Mouse (Mus musculus) CD4-positive, CD25-positive, alpha-beta regulatory T cell, adult 2 months (primary cell): ENCODE measurements at regions not wholly inside any gene's neighbourhood (a gene's known extent, or its start where the extent isn't known, plus 50 kb on each side); places are given as distances from the start of the nearest gene placed in this dataset.

Experiments
- DNase-seq: peaks from one replicate; pipeline ENCODE4 v3.0.0-alpha.2; 2012; ENCODE audit warnings: low read depth, low spot score

DNA sequence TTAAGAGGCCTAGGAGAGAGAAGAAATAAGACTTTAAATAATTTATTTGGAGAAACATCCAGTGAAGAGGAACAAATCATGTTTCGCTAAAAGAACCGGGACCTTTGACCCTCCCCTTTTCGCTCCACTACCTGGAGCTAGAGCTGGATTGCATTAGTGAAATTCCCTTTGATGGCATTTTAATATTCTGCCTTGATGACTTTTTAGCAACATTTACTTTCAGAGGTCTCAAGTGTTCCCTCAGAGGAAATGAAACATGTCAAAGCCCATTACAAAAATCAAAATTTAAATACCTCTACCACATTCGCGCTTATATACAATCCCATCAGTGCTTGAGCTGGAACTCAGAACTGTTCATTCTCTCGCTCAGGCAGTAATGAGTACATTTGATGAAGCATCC is 297.0 kb upstream of the Gm10295 start:
- DNase-seq: no peak

DNA sequence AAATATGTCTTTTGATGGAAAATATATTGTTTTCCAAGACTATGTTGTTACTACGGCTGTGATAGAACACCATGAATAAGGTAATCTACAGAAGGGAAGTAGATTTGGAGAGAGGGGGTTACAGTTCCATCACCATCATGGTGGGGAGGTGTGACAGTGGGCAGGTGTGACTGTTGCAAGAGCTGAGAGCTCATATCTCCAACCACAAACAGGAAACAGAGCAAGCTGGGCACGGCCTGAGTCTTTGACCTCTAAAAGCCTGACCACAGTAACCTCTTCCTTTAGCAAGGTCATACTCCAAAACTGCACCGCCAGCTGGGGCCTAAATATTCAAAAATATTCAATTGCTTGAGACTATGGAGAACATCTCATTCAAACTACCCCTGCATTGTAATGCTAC is 295.7 kb upstream of the Gm10295 start:
- no peak for DNase-seq

DNA sequence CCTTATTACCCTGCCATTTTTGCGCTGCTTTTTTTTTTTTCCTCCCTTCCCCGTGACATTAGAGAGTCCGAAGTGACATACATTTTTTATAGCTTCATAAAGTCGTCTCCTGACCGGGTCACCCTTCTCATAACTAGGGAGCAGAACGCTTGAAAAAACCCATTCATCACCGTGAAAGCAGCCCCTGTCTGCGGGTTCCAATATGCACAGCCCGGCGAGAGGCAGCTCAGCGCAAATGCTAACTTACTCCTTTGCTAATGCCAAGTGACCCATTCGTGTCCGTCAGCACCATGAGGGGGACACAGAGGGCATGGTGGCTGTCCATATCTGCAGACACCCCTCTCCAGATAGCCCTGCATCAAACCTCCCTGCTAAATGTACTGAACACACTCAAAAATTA is 271.8 kb upstream of the Gm10295 start:
- DNase-seq: no peak

DNA sequence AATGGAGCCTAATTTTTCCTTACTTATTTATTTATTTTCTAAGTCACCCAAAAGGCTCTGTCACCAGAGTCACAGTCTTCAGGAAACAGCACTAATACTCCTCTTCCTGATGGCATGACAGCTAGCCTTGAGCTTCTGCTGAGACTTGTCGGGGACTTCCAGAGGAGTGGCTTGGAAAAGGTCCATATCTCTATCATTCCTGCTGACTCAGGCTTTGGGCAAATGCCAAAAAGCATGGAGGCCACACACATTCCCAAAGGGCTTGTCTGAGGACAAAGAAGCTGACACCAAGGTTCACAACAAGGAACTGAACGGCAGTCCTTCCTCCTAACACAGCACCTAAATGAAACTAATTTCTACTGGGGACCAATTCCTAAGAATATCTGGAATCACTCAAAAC is 251.9 kb upstream of the Gm10295 start:
- no peak for DNase-seq

DNA sequence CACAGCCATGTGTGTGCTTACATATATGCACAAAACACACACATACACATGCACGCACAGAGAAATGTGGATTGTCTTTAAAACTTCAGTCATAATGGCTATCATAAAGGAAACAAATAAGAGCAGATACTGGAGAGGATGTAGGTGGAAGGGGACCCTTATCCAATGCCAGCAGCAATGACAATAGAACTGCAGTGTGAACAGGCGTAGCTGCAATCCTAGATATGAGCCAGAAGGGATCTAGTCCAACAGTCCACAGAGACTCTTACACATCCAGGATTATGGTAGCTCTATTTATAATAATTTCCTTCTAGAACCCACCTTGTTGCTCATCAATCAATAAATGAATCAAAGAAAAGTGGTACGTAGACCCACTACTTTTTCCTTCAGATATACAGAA is 245.5 kb upstream of the Gm10295 start:
- DNase-seq: no peak

DNA sequence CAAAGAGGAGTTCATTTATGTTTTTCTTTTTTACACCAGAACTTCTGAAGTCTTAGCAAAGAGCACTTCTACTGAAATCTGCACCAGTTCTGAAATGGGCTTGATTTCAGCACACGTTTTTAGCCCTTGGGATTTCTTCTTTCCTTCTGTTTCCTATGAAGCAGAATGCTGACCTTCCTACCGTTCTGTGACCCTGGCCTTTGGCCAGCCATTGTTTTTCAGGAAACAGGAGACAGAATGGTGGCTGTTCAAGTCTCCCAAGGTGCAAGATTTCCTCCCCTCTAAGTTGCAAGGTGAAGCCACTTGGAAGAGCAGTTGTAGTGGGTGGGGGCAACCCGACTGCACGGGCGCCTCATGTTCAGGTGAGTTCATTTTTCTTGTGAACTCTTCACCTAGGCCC is 236.3 kb upstream of the Gm10295 start:
- DNase-seq: no peak

DNA sequence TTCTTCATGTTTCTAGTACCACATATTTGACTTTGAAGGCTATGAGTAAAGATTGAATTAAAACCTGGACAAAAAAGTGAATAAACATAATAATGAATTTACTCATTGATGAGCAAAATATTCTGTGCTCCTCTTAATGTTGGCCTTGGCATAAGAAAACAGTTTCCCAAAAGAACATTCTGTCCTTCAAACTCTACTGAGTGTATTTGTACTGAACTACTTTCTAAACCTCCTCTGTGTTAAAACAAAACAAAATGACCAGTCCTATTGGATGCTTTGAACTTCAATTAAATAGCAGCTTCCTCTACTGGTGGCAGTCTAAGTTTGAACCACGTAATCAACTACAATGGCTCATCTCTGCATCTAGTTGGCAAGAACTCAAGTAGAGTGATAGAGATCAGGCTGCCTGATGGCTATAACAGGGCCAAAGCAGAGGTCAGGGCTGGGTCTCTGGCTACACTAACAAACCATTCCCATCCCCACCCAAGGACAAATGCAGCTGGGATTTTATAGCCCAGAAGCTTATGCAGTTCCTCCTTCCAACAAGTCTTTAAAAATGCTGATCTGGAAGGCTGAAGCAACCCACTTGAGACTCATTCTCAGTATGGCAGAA is 232.3 kb upstream of the Gm10295 start:
- no peak for DNase-seq

DNA sequence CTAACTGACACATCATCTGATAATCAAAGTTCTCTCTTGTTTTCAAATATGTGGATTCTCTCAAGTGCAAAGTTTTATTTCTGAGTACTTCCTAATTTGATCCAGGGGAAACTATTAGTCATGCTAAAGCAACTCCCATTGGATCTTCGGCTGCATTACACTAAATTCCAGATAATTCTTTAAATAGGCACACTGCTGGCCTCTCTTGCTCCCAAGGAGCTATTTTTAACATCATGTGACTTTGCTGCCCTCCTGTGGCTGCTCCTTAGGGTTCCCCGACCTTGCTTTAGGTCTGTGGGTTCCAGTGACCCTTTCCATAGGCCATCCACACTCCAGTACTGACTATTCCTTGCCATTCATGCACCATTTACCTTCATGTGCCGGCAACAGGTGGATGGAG is 230.5 kb upstream of the Gm10295 start:
- no peak for DNase-seq

DNA sequence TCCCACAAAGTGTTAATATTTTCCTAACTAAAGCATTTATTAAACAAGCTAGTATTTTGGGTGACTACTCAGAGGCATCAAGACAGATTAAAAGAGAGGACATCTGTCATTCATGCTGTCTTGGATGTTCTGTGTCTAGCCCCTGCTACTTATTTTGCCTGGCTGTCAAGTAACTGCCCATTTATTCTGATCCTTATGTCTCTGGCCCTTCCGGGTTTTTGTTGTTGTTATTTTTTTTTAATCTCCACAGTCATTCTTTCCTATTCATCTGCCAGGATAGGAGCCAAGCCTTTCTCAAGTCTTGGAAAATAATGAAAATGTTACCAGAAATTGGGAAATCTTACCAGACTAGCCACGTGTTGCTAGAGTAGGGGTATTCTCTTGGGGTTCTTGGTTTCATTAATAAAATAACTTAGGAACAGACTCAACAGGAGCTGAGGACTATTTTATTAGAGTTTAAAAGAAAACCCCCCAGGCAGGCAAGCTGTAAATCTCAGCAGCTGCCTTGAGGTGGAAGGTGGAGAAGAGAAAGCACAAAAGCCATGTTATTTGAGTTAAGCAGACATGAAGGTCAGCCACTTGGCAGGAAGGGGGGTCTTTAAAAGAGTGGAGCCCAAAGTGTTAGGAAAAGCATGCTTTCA is 209.1 kb upstream of the Gm10295 start:
- no peak for DNase-seq

DNA sequence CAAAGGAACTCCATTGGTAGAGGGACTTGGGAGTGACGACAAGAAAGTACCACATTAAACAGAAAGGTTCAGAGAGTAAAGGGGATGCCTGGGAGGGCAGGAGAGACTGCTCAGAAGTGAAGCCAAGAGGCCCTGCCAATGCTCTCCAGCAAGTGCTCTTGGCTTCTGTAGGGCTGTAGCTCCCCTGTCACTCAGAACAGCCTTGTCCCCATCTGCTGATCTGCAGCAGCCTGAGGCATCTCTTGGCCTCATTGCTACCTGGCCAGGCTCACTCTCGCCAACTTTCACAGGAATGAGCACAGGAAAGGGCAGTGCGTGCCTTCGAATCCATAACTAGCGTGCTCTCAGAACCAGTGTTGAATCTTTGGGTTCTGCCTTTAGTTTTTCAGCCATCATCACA is 205.2 kb upstream of the Gm10295 start:
- DNase-seq: no peak

DNA sequence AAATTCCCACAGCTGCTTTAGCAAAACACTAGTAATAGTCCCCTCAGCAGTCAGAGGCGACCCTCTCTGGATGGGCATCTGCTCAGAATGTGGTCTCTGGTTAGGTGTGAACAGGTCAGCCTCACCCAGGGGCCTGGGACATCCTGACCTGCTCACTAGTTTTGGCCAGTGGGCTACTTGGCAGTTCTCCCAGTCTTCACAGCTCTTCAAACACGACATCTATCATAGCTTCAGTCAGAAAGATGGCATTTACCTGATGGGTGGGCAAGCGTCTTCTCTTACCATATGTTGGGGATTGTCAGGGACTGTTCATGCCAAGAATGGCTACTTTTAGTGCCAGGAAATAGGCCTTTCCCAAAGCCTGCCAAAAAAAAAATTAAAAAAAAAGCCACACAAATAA is 204.2 kb upstream of the Gm10295 start:
- no peak for DNase-seq

DNA sequence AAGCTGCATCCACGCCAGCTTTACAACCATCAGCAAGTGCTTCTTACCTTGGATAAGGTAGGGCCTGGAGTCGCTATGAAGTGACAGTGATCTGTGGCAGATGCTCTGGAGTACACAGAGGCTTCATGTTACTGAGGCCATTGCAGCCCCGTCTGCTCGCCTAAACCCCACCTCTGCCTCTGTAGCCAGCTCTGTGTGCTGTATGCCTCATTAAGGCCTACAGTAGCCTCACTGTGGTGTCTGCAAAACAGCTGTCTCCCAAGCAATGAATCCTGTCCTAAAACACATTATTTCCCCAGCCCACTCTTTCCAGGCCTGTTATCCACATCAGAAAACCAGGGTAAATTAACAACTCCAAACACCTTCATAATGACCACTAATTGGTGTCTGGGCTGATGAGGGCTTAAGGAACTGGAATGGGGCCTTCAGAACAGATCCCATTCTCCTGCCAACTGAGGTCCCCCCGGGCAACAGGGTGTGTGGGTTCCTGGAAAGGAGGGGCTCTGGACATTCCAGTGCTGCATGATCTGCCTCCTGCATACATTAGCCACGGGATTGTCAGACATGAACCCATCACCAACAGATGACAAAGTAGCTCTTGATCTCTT is 195.4 kb upstream of the Gm10295 start:
- no peak for DNase-seq

DNA sequence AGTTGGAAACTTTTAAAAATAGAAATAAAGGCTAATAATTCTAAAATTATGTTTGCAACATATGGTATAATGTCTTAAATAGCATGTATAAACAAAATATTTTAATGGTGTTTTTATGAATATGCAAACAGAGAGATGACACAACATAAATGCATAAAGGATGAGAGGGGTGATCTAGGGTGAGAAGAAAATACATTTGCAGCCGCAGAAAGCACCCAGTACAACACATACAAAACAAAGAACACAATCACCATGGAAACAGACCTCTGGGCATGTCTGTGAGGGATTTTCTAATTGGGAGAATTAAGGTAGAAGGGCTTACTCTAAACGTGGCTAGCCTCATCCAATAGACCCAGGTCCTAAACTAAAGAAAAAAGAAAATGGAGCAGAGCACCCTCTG is 190.2 kb upstream of the Gm10295 start:
- DNase-seq: no peak

DNA sequence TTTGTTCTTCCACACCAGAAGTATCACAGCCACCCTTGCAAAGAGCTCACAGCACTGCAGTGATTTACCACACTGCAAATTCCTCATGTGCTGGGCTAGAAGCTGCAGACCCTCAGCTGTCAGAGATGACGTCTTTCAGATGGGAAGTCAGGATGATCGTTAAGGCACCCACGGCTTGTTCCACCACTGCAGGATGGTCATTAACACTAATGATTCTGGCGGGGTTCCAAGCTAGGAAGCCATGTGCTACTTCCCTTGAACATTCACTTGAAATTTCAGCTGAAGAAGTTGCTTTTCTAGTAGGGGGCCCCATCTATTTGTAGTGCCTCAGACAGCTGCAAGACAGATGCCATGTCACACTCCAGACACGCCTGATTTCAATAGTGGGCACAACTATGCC is 181.8 kb upstream of the Gm10295 start:
- DNase-seq: no peak

DNA sequence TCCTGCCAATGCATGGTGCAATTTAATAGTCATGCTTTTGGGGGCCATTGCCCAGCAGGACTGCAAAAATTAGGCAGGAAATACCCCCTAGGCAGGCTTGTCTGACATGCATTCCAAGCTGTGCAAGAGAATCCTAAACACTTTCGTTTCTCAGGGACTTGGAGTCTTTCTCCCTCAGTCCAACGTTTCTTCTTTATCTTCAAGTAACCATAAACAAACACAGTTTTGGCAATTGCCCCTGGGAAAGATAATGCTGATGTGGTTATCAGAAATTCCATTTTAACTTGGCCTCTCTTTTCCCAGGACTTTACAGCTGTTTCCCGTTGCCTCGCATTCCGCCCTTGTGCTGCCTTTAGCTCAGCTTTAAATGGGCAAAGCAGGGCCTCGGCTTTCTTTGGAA is 180.2 kb upstream of the Gm10295 start:
- no peak for DNase-seq

DNA sequence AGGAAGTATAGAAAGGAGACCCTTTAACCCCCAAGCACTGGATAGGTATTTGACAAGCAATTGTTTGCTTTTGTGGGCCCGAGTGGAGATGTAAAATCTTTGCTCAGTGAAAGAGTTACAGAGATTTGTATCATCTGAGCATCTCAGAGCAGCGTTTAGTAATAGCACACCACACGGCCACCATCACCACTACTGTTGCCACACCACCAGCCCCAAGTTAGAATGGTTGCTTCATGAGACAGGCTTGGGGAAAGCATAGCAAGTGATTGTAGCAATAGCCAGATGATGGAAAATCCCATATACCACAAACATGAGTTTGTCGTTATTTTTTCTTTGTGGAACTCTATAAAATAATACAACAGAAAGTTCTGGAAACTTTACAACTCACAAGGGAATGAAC is 179.6 kb upstream of the Gm10295 start:
- no peak for DNase-seq

DNA sequence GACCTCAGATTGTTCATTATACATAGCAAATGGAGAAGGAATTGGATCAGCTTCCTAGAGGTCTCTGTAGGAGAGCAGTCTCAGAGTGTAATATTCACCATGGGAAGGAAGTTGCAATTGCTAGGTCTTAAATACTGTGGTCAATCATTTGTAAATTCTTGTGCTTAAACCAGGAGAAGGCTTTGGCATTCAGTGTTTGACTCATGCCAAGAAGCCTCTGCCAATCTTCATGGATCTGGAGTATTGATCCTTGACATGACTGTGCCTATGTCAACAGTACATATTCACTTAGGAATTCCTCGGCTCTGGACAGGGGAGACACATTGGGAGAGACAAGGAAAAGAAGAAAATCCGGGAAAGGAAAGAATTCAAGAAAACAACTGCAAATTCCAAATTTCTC is 174.9 kb upstream of the Gm10295 start:
- DNase-seq: no peak

DNA sequence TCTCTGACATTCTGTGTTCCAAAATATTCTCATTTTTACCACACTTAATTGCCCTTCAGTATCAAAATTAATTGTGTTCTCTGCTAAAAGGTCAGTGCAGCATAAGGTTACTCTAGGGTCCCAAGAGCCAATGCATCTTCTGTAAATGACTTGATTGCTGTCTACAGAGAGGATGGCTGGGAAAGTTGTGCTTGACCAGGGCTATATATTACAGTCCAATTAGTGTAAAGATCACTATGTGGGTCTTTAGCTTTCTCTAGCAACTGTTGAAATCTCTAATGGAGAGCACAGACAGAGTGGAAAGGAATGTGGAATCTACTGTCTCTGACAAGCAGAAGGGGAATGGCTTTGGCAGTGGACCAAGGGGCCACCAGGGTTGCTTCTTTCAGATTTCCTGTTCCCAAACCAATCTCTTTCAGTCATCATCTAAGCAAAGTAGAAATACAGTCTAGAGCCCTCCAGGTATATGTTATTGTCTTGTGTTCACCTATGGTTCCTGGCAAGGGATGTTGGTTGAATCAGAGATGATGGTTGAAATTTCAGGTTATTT is 173.4 kb upstream of the Gm10295 start:
- no peak for DNase-seq

DNA sequence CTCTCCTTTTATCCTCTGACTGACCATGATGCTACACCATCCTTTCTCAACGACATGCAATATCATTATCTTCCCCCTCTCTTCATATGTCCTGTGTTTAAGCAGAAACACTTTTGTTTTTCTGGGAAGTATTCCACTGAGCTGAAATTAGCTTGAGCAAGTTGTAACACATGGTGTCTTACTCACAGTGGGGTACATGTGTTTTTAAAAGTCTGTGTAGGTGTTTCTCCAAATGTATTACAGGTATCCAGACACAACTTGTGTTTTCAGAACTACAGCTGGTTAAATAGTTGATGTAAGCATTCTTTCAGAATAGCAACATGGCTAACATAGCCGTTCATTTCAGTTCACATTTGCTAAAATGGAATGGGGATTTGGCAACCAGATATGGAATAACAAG is 172.8 kb upstream of the Gm10295 start:
- no peak for DNase-seq

DNA sequence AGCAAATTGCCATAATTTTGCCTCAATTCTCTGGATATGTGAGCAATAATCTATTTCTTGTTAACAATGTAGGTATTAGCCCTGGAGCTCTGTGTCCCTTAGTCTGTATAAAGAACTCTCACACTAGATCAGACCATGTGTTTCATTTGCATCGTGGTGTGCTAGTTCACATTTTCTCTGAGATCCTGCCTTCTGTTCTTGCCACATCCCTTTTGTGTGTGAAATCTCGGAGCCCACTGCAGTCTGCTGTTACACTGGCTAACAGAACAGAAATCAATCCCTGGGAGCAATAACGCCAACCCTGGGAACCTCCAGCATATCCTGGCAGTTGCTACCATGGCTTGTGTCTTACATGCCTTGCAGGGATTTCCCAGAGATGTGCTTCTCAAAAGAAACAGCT is 156.1 kb upstream of the Gm10295 start:
- no peak for DNase-seq

DNA sequence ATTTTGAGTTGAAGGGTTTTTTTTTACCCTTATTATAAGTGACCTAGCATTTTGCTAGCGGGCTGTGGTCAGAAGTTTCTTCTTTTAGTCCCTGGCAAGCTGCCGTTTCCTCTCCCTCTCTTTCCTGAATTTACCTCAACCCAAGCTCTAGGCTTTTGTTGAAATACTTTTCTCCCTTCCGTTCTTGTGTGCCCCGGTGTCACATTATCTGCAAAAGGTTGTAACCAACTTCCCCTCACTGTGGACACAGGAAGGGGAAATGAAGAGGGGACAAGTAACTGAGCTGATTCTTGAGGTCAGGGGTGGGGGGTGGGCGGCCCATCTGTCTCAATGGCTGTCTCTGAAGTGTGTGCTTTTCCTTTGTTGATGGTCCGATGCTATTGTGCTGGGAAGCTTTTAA is 149.4 kb upstream of the Gm10295 start:
- DNase-seq: no peak

DNA sequence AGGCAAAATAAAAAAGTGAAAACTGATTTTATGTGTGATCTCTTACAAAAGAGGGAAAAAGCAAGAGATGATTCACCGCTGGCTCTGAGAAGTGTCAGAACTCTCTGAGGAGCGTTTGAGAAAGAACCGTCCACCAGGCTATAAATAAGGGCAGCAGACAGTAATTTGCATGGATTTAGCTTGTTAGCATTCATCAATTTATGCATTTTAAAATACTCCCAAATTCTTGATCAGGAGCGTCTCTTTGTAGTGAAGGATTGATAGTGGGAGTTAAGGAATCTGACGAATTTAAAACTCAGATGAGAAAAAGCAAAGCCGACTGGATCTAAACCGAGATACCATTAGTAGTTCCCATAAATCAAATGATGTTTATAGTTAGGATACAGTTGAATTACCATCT is 146.8 kb upstream of the Gm10295 start:
- DNase-seq: no peak

DNA sequence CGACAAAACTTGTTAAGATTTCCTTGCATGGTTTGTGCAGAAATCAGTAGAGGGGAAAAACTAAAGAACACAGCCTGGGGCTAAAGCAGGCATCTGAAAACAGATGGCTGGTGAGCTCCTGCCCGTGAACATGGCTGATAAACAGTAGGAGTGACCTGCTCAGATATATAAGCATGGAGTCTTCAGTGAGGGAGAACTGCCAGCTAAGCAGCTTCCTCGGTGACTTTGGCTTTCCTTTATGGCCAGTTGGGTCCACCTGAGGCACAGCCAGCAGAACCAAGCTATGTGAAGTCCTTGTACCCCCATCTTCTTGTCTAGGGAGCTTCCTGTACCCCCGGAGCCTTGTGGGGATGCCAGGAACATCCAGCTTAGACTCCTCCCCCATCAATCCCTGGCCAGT is 139.8 kb upstream of the Gm10295 start:
- DNase-seq: no peak
